Mouse (Mus musculus): Measurements from ENCODE around the gene Psmb9. TPM values are rescaled to one million over a fixed set of nuclear protein-coding genes. Genes with fewer than 3 reads are reported as not detected.

Gene Psmb9
- total RNA-seq, 2 experiments from 2014 or later: 1.3 to 3.1 TPM

DNA sequence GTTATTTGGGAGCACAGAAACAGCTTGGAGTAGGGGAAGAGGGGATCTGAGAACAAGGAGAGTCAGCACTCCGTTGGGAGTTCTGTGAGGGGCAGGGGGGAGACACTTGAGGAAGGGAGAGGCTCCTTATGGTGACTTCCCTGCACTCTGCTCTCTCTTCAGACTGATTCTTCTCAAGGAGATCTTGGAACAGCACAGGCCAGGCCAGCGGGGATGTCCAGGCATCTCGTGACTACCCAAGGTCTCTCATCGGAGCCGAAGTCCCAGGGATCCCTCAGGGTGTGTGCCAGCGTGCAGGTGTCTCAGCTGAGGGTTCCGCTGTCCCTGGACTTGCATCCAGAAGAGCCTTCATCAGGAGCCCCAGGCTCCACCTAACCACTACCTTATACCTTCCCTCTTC lies 48.9 kb downstream of the Psmb9 start:
- no peak for DNase-seq

DNA sequence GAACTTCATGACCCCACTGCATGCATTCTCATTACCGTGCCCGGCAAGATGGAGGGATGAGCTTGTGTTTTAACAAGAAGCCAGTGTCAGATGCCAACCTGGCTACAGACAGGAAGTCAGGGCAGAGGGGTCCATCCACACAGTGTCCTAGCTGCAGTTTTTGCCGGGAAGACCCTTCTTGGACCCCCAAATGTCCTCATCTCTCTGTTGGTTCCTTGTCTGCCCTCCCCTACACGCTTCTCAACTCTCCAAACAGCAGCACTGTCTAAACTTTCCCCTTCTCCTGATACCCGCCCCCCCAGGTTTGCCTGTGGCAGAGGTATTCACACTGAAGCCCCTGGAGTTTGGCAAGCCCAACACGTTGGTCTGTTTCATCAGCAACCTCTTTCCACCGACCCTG lies 50.0 kb downstream of the Psmb9 start:
- DNase-seq: no peak

DNA sequence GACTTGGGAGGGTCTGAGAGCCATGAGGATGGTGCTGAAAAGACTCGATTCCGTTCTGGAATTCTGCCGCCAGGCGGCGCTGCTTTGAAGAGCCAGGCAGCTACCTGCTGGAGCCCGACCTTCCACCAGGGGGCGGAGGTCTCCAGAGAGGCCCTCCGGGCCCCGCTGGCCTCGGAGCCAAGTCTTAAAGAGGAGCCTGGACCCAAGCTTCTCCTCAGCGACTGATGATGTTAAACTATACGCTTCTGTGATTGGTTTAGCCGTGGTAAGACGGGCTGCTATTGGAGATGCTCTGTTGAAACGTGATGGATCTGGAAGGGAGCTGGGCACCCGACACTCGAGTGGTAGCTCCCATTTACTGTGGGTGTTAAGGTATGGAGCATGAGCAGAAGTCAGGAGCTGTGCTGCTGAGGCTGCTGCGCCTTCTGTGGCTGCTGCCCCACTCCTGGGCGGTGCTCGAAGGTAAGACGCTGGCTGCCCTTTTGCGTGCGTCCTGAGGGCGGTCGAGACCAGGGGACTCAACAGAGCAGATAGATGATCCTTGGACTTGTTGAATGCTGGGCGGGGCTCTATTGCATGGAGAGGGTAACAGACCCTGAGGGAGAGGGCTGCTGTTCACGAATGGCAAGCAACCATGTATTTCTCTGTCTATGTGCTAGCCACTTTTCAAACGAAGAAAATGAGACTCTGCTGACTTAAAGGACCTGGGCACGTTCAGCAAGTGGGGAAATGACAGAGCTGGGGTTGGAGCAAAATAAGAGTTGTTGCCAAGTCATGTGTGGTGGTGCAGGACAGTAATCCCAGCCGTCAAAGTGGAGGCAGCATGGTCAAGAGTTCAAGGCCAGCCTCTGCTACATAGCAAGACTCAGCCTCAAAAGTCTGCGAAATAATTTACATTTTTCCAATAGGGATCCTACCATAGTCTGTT lies 52.0 kb downstream of the Psmb9 start:
- peak; percentile 95 for DNase-seq

DNA sequence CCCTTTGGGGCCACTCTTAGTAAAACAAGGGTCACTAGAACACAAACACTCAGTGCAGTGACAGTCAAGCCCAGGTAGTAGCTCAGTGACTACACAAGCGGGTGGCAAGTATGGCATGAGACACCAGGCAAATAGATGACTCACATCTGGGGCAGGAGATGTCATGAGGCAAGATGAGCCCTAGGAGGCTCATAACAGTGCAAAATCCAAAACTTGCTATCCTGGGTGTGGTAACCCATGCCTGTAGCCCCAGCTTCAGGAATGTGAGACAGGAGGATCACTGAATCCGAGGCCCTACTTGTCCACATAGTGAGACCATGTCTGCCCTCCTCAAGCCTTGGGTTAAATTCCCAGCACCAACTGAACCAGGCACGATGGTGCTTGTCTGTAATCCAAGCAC lies 53.1 kb downstream of the Psmb9 start:
- no peak for DNase-seq

DNA sequence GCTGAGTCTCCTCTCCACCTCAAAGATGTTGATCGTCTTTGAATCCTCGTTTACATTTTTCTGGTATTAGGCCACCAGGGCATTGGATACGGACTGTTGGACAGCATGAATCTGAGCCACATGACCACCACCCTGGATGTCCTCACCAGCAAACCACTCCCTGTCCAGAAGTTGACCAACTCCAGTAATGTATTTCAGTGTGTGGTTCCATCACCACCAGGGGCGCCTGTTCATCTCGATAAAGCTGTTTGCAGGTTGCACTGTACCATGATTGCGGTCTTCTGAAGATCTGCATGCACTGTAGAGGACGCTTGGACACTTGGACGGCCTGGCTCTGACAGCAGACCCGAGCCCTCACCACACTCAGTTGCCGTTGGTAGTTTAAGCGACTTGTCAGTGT lies 54.3 kb downstream of the Psmb9 start:
- DNase-seq: no peak

Other genes starting within 250 kb of the Psmb9 start
- gene Pfdn6, start 247.4 kb downstream of the Psmb9 start, total RNA-seq (2021): 10 to 100 TPM; 52.3 to 55.8 TPM
- gene Wdr46, start 247.1 kb downstream of the Psmb9 start, total RNA-seq (2021): 10 to 100 TPM in 1 of 2 experiments, 1 to 10 TPM in 1; 9.7 to 11.6 TPM
- 1 to 10 TPM; 1.8 to 1.9 TPM for gene B3galt4, start 236.3 kb downstream of the Psmb9 start, total RNA-seq (2021)
- gene Vps52, start 232.0 kb downstream of the Psmb9 start, total RNA-seq (2021): 10 to 100 TPM; 27.2 to 28.8 TPM
- gene Rps18, start 231.8 kb downstream of the Psmb9 start, total RNA-seq (2021): 100 to 1,000 TPM; 330 to 347 TPM
- gene H2-K1, start 187.4 kb downstream of the Psmb9 start, total RNA-seq (2021): 10 to 100 TPM; 22.8 to 48.2 TPM
- gene Ring1, start 163.1 kb downstream of the Psmb9 start, total RNA-seq (2021): 10 to 100 TPM; 10.1 to 12.3 TPM
- 10 to 100 TPM; 52.7 to 59.9 TPM for gene H2-Ke6, start 159.7 kb downstream of the Psmb9 start, total RNA-seq (2021)
- gene Slc39a7, start 156.1 kb downstream of the Psmb9 start, total RNA-seq (2021): 10 to 100 TPM; 41.5 to 45.7 TPM
- gene Rxrb, start 156.0 kb downstream of the Psmb9 start, total RNA-seq (2021): 10 to 100 TPM; 34.9 to 36.3 TPM
- 10 to 100 TPM in 1 of 2 experiments, 1 to 10 TPM in 1; 6.5 to 16.7 TPM for gene Col11a2, start 148.3 kb downstream of the Psmb9 start, total RNA-seq (2021)
- not detected for gene H2-Oa, start 95.4 kb downstream of the Psmb9 start, total RNA-seq (2021)
- gene H2-DMa, start 68.2 kb downstream of the Psmb9 start, total RNA-seq (2021): 1 to 10 TPM; 2.8 to 3.1 TPM
- 10 to 100 TPM; 66.7 to 69.1 TPM for gene Brd2, start 65.1 kb downstream of the Psmb9 start, total RNA-seq (2021)
- gene H2-DMb2, start 44.5 kb downstream of the Psmb9 start, total RNA-seq (2021): under 1 TPM; 0.28 to 0.67 TPM
- 1 to 10 TPM in 1 of 2 experiments, under 1 TPM in 1; 0.43 to 1.2 TPM for gene H2-DMb1, start 34.7 kb downstream of the Psmb9 start, total RNA-seq (2021)
- gene Tap1, start 211 bp downstream of the Psmb9 start, total RNA-seq (2021): 1 to 10 TPM; 1.4 to 1.5 TPM
- 1 to 10 TPM; 2.9 to 4.8 TPM for gene Psmb8, start 10.0 kb upstream of the Psmb9 start, total RNA-seq (2021)
- gene Tap2, start 15.8 kb upstream of the Psmb9 start, total RNA-seq (2021): 1 to 10 TPM; 4.3 to 5.1 TPM
- gene H2-Ob, start 51.1 kb upstream of the Psmb9 start, total RNA-seq (2021): under 1 TPM in 1 of 2 experiments, not detected in 1; 0.13 TPM
- gene H2-Ab1, start 69.9 kb upstream of the Psmb9 start, total RNA-seq (2021): 1 to 10 TPM; 2.7 to 3.3 TPM
- 1 to 10 TPM; 4.4 to 4.5 TPM for gene H2-Aa, start 100.1 kb upstream of the Psmb9 start, total RNA-seq (2021)
- 1 to 10 TPM; 3.9 to 5.5 TPM for gene H2-Eb1, start 118.1 kb upstream of the Psmb9 start, total RNA-seq (2021)
- gene H2-Eb2, start 137.9 kb upstream of the Psmb9 start, total RNA-seq (2021): not detected
- gene Btnl2, start 167.1 kb upstream of the Psmb9 start, total RNA-seq (2021): under 1 TPM; 0.31 to 0.43 TPM
- gene Btnl1, start 189.4 kb upstream of the Psmb9 start, total RNA-seq (2021): not detected
- gene BC051142, start 211.1 kb upstream of the Psmb9 start, total RNA-seq (2021): not detected

Data from gastrocnemius, postnatal 25 days (tissue).